Mouse (Mus musculus): Measurements from ENCODE around the gene Eipr1. TPM values are rescaled to one million over a fixed set of nuclear protein-coding genes. Genes with fewer than 3 reads are reported as not detected.

The Eipr1 gene
- total and polyA plus RNA-seq, 3 experiments = 33.3 to 35.4 (median 34.4) TPM

GRCm38 (mm10) chr12:28847401-28847800, 95.8 kb downstream of the Eipr1 start:
- dilution Hi-C loops (cut with MboI; ENCODE audit: extremely low pct_ligation_motif_present, extremely low pct_unique_long_range_greater_than_20kb, low sequenced_read_pairs) (no loop called here), in situ Hi-C loops (cut with MboI; ENCODE audit: low pct_ligation_motif_present, low pct_unique_long_range_greater_than_20kb, low sequenced_read_pairs) (no loop called here)
- Histone ChIP-seq H3K9ac (ENCODE audit: insufficient read depth, low read depth) (no peak overlapping the region), H3K4me3 (replicated peaks in 1 of 3; ENCODE audit: low read depth in 2 of 3, low read length in 2 of 3, poor library complexity in 1 of 3) (no peak overlapping the region), H3K4me2 (ENCODE audit: insufficient read depth, low read depth, poor library complexity, severe bottlenecking) (no peak overlapping the region), H3K27ac (ENCODE audit: insufficient read depth, low read depth) (no peak overlapping the region), H3K36me3 (replicated peaks in 1 of 2; ENCODE audit: control insufficient read depth in 1 of 2, insufficient read depth in 1 of 2, low read length in 1 of 2) (peaks cover 0 to 34% of the 10 kb centered on the region in 2 experiments), H3K4me1 (ENCODE audit: control insufficient read depth in 1 of 2, insufficient read depth in 2 of 2) (no peaks in the 10 kb centered on the region), H3K27me3 (replicated peaks) (no peaks in the 10 kb centered on the region), H3K79me2 (replicated peaks; ENCODE audit: control insufficient read depth, extremely low read depth, insufficient read depth, poor library complexity, severe bottlenecking) (no peaks in the 10 kb centered on the region), H3K9me3 (replicated peaks; ENCODE audit: low read length) (no peaks in the 10 kb centered on the region)
- TF ChIP-seq JUN (IDR thresholded peaks at IDR 0.05; ENCODE audit: insufficient read depth, low read depth, low read length) (no peak), MXI1 (IDR thresholded peaks at IDR 0.05; ENCODE audit: low read depth, low read length) (no peak), ZMIZ1 (IDR thresholded peaks at IDR 0.05; ENCODE audit: low read depth, low read length) (no peak), HCFC1 (IDR thresholded peaks at IDR 0.05; ENCODE audit: low read depth, low read length) (no peak), MYC (IDR thresholded peaks at IDR 0.05; ENCODE audit: low read depth, low read length) (no peak), EP300 (IDR thresholded peaks at IDR 0.05; ENCODE audit: low read length) (no peak), MAZ (IDR thresholded peaks at IDR 0.05; ENCODE audit: low read depth, low read length) (no peak), POLR2AphosphoS2 (IDR thresholded peaks at IDR 0.05; ENCODE audit: low read depth, low read length) (no peak), NELFE (IDR thresholded peaks at IDR 0.05; ENCODE audit: low read depth, low read length) (no peak), UBTF (IDR thresholded peaks at IDR 0.05; ENCODE audit: low read depth, low read length) (no peak), TBP (conservative IDR thresholded peaks at IDR 0.05; ENCODE audit: low read depth, low read length) (no peak), JUND (conservative IDR thresholded peaks at IDR 0.05; ENCODE audit: low read depth, low read length) (no peak), GABPA (IDR thresholded peaks at IDR 0.05; ENCODE audit: insufficient replicate concordance, low read depth, low read length) (no peak), KAT2A (IDR thresholded peaks at IDR 0.05; ENCODE audit: insufficient replicate concordance, low read length) (no peak), ZC3H11A (IDR thresholded peaks at IDR 0.05; ENCODE audit: low read depth, low read length) (no peak), RAD21 (IDR thresholded peaks at IDR 0.05; ENCODE audit: low read depth, low read length) (no peak), PAX5 (IDR thresholded peaks at IDR 0.05; ENCODE audit: low read length) (no peak), MEF2A (IDR thresholded peaks at IDR 0.05; ENCODE audit: borderline replicate concordance, low read depth, low read length) (no peak), ETS1 (conservative IDR thresholded peaks at IDR 0.05; ENCODE audit: low read depth, low read length) (no peak), IRF4 (IDR thresholded peaks at IDR 0.05; ENCODE audit: low read depth, low read length) (no peak)
- DNase-seq (ENCODE audit: extremely low read depth) = no peak

All from CH12.LX (cell line).